Mouse (Mus musculus): ENCODE data around the gene Elovl6. TPM values are rescaled to one million over a fixed set of nuclear protein-coding genes. Genes with fewer than 3 reads are reported as not detected.

The Elovl6 gene
- polyA plus RNA-seq, 1 experiment from 2014 or later: 14.0 TPM

DNA sequence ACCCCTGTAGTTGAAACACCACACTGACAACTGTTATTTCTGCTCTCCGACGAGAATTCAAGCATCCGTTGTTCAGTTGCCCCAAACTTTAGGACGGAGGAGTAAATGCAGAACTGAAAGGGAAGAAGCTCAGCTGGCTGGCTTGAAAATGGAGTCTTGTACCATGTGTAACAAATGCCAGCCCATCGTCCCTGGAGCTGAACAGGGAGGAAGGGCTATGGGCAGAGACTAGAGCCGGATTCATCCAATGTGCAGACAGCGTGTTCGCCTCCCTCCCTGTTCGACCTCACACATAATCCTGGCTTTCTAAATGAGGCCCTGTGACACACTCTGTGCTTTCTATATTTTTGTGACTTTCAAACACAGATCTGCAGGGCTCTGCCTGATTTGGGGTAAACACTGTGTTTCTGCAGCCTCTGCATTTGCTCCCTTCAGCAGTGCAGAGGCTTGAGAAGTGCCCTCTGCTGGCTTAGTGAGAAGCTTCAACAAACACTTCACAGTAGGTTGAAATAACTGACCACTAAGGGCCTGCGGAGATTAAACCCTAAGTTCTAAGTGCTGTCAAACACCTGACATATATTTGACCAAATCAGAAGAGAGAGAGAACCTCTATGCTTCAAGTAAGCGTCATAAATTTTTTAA is 102.2 kb downstream of the Elovl6 start:
- H3K9ac ChIP-seq: no peak overlapping the region
- no peak overlapping the region for H3K4me2 ChIP-seq
- 79% methylated on average over 11 of the region's 11 CpGs for WGBS
- no peak overlapping the region for H3K4me3 ChIP-seq
- no peak for ATAC-seq (ENCODE audit: borderline replicate concordance, extremely low read depth, low FRiP score, low TSS enrichment)
- H3K9me3 ChIP-seq: no peaks in the 10 kb centered on the region
- no peaks in the 10 kb centered on the region for H3K36me3 ChIP-seq
- no peak overlapping the region for H3K27ac ChIP-seq
- H3K4me1 ChIP-seq: no peaks in the 10 kb centered on the region
- peaks cover 7% of the 10 kb centered on the region; the same call in 1 of the 2 replicates for H3K27me3 ChIP-seq

DNA sequence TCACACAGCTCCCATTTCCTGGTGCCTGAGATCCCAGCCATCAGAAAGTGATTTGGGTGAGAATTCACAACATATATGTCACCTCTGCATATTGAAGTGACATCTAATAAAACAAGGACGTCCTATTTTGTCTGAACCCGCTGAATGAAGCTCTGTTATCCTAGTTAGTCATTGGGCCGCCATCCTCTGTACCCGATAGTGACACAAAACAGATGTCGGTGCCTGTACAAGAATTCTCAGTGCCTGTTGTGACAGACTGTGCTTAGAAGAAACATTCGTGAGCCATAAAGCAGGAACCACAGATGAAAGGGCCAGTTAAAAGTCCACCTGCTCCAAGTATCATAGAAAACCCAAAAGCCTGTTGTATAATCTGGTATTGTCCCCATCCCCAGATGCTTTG is 105.3 kb downstream of the Elovl6 start:
- H3K4me3 ChIP-seq: no peak overlapping the region
- no peak for ATAC-seq (ENCODE audit: borderline replicate concordance, extremely low read depth, low FRiP score, low TSS enrichment)

GRCm38 (mm10) chr3:129639701-129640100 is 107.5 kb downstream of the Elovl6 start:
- Histone ChIP-seq H3K9ac (no peak overlapping the region), H3K36me3 (no peaks in the 10 kb centered on the region), H3K27me3 (peaks cover 16% of the 10 kb centered on the region; the same call in 1 of the 2 replicates), H3K27ac (no peak overlapping the region), H3K9me3 (no peaks in the 10 kb centered on the region), H3K4me1 (peaks cover 7% of the 10 kb centered on the region), H3K4me3 (no peak overlapping the region), H3K4me2 (no peak overlapping the region)
- 37% methylated on average over 5 of the region's 5 CpGs for WGBS
- no peak for ATAC-seq (ENCODE audit: borderline replicate concordance, extremely low read depth, low FRiP score, low TSS enrichment)

More for the DNA sequence above, 105.3 kb downstream of the Elovl6 start:
- Histone ChIP-seq H3K4me1 (peaks cover 7% of the 10 kb centered on the region), H3K9ac (no peak overlapping the region), H3K9me3 (no peaks in the 10 kb centered on the region), H3K27ac (no peak overlapping the region), H3K27me3 (peaks cover 19% of the 10 kb centered on the region; the same call in 1 of the 2 replicates), H3K4me2 (no peak overlapping the region), H3K36me3 (no peaks in the 10 kb centered on the region)
- 64% methylated on average over 6 of the region's 6 CpGs for WGBS

DNA sequence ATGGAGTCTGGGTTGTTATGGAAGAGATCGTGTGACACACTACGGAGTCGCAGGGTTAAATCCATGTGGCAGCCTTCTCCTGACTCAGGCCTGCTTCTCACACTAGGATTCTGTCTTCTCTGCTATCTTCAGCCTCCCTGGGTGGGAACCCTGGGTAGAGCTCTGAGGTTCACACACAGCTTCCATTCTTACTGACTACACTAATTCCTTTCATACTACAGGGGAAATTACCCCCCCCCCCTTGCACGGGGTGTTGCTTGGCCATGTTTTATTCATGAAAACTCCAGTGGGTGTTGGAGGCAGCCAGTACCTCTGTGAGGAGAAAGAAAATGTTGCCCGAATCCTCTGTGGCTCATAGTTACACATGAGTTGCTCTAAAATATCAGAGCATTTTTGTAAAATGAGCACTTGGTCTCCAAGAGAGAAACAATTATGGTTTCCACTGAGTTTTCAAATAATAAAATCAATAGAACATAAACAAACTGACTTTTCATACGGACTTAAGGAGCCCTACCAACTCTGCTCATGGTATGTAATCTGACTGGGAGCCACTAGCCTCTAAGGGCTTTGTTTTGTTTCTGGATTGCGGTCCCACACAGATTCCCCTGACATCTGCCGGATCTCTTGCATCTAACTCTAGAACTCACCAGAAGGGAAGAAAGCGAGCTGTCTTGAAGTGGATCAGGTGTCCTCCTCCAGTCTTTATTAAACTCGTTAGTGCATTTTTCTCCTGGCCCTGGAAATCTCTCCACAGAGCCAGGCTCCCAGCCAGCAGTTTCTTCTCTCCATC is 108.3 kb downstream of the Elovl6 start:
- Histone ChIP-seq H3K9me3 (no peaks in the 10 kb centered on the region), H3K4me2 (no peak overlapping the region), H3K9ac (no peak overlapping the region), H3K4me3 (no peak overlapping the region), H3K36me3 (no peaks in the 10 kb centered on the region), H3K4me1 (peaks cover 7% of the 10 kb centered on the region), H3K27ac (no peak overlapping the region), H3K27me3 (peaks cover 16% of the 10 kb centered on the region; the same call in 1 of the 2 replicates)
- WGBS: 69% methylated on average over 10 of the region's 10 CpGs
- ATAC-seq (ENCODE audit: borderline replicate concordance, extremely low read depth, low FRiP score, low TSS enrichment): no peak

DNA sequence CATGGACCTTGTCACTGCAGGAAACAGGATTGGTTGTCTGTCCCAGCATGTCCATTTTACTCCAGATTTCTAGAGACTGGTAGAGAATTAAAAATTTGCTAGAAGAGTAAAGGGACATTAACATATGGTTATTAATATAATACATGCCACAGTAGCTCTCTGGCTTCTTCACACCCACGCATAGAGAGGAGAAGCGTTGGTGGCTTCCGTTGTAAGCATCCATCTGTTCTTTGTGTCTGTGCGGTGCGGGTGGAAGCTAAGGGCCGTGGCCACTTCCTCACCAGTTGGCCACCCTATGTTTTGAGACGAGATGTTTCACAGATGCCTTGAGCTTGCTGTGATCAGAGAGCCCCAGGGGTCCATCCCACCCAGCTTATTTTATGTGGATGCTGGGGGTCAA is 109.5 kb downstream of the Elovl6 start:
- no peaks in the 10 kb centered on the region for H3K36me3 ChIP-seq
- peaks cover 18% of the 10 kb centered on the region for H3K4me1 ChIP-seq
- ATAC-seq (ENCODE audit: borderline replicate concordance, extremely low read depth, low FRiP score, low TSS enrichment): no peak
- peaks cover 16% of the 10 kb centered on the region; the same call in 1 of the 2 replicates for H3K27me3 ChIP-seq
- no peak overlapping the region for H3K4me3 ChIP-seq
- H3K9me3 ChIP-seq: no peaks in the 10 kb centered on the region
- no peak overlapping the region for H3K9ac ChIP-seq
- 90% methylated on average over 7 of the region's 7 CpGs for WGBS
- H3K4me2 ChIP-seq: no peak overlapping the region
- no peak overlapping the region for H3K27ac ChIP-seq

- ATAC-seq (ENCODE audit: borderline replicate concordance, extremely low read depth, low FRiP score, low TSS enrichment): peak; percentile 91
- H3K4me1 ChIP-seq: peaks cover 33% of the 10 kb centered on the region
- WGBS: 29% methylated on average over 3 of the region's 3 CpGs
- peak overlapping the region; percentile 65 for H3K27ac ChIP-seq
- H3K9me3 ChIP-seq: no peaks in the 10 kb centered on the region
- H3K4me2 ChIP-seq: no peak overlapping the region
- peaks cover 12% of the 10 kb centered on the region; the same call in 1 of the 2 replicates for H3K27me3 ChIP-seq
- no peak overlapping the region for H3K4me3 ChIP-seq
- no peaks in the 10 kb centered on the region for H3K36me3 ChIP-seq
- no peak overlapping the region for H3K9ac ChIP-seq
These were observed 113.3 kb downstream of the Elovl6 start for GRCm38 (mm10) chr3:129645409-129645808.

DNA sequence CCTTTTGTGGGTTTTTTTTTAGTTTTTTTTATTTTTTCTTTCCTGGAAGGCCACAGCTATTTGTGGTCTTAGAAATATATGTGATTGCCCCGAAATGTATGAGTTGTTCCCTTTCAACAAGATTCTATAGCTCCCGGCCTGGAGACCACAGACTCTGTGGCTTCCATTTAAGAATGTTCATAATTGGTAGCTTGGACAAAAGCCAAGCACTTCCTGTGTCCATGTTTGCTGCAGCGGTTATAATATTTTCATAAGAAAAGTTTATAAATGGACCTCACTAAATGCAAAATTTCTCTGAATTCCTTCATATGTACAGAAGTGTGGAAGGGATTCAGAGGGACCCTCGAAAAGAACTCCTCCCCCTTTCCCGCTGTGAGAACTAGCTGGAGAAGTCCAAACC is 114.6 kb downstream of the Elovl6 start:
- H3K27ac ChIP-seq: no peak overlapping the region
- WGBS: 40% methylated on average over 5 of the region's 5 CpGs
- H3K36me3 ChIP-seq: no peaks in the 10 kb centered on the region
- no peak overlapping the region for H3K4me3 ChIP-seq
- H3K27me3 ChIP-seq: peaks cover 5% of the 10 kb centered on the region; the same call in 1 of the 2 replicates
- H3K4me2 ChIP-seq: no peak overlapping the region
- no peaks in the 10 kb centered on the region for H3K9me3 ChIP-seq
- H3K4me1 ChIP-seq: peaks cover 30% of the 10 kb centered on the region
- ATAC-seq (ENCODE audit: borderline replicate concordance, extremely low read depth, low FRiP score, low TSS enrichment): no peak
- H3K9ac ChIP-seq: no peak overlapping the region

DNA sequence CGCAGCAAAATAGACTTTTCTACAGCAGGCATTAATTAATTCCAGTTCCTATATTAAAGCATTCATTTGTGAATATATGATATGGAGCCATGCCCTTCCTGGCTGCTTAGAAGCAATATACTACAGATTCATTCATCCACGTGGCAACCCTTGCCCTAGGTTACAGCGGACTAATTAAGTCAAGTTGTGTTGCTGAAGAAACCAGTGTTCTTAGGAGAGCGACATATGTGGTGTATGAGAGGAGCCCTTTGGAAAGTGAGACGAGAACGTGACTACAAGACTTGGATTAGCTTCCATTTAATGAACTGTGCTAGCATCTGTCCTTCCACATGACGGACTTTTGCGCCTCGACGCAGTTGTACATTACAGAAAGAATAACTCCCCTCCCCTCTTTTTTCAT is 115.2 kb downstream of the Elovl6 start:
- H3K27ac ChIP-seq: no peak overlapping the region
- no peaks in the 10 kb centered on the region for H3K9me3 ChIP-seq
- H3K9ac ChIP-seq: no peak overlapping the region
- H3K27me3 ChIP-seq: no peaks in the 10 kb centered on the region
- H3K4me3 ChIP-seq: no peak overlapping the region
- H3K4me1 ChIP-seq: peaks cover 30% of the 10 kb centered on the region
- no peak overlapping the region for H3K4me2 ChIP-seq
- no peaks in the 10 kb centered on the region for H3K36me3 ChIP-seq
- no peak for ATAC-seq (ENCODE audit: borderline replicate concordance, extremely low read depth, low FRiP score, low TSS enrichment)
- WGBS: 82% methylated on average over 10 of the region's 10 CpGs

GRCm38 (mm10) chr3:129648598-129648997 is 116.4 kb downstream of the Elovl6 start:
- Histone ChIP-seq H3K27ac (no peak overlapping the region), H3K9ac (no peak overlapping the region), H3K36me3 (no peaks in the 10 kb centered on the region), H3K27me3 (no peaks in the 10 kb centered on the region), H3K4me1 (peaks cover 30% of the 10 kb centered on the region), H3K9me3 (no peaks in the 10 kb centered on the region), H3K4me3 (no peak overlapping the region), H3K4me2 (no peak overlapping the region)
- 73% methylated on average over 5 of the region's 5 CpGs for WGBS
- no peak for ATAC-seq (ENCODE audit: borderline replicate concordance, extremely low read depth, low FRiP score, low TSS enrichment)

- no peaks in the 10 kb centered on the region for H3K36me3 ChIP-seq
- no peak for ATAC-seq (ENCODE audit: borderline replicate concordance, extremely low read depth, low FRiP score, low TSS enrichment)
- H3K27ac ChIP-seq: no peak overlapping the region
- no peak overlapping the region for H3K9ac ChIP-seq
- H3K4me1 ChIP-seq: peaks cover 30% of the 10 kb centered on the region
- no peaks in the 10 kb centered on the region for H3K27me3 ChIP-seq
- WGBS: 74% methylated on average over 8 of the region's 8 CpGs
- no peak overlapping the region for H3K4me3 ChIP-seq
- no peak overlapping the region for H3K4me2 ChIP-seq
- H3K9me3 ChIP-seq: no peaks in the 10 kb centered on the region
These were observed 117.6 kb downstream of the Elovl6 start for GRCm38 (mm10) chr3:129649586-129650292.

DNA sequence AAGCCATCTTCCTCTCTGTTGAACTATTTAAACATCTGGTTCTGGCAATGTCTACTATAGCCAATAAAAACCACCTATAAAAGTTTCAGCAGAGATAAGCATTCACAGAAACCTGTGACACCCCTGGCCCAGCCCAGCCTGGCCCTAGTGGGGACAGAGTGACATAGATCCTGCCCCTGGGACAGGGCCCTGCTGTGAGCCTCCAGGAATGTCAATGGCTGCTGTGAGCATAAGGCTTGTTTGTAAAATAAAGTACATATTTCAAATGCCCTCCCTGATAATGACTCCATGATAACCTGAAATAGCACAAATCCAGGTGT is 118.1 kb downstream of the Elovl6 start:
- no peak overlapping the region for H3K4me3 ChIP-seq
- no peak overlapping the region for H3K9ac ChIP-seq
- H3K27me3 ChIP-seq: no peaks in the 10 kb centered on the region
- no peak for ATAC-seq (ENCODE audit: borderline replicate concordance, extremely low read depth, low FRiP score, low TSS enrichment)
- H3K9me3 ChIP-seq: no peaks in the 10 kb centered on the region
- H3K4me2 ChIP-seq: no peak overlapping the region
- peaks cover 30% of the 10 kb centered on the region for H3K4me1 ChIP-seq
- H3K27ac ChIP-seq: no peak overlapping the region
- no peaks in the 10 kb centered on the region for H3K36me3 ChIP-seq

- H3K27ac ChIP-seq: no peak overlapping the region
- 51% methylated on average over 1 of the region's 1 CpGs for WGBS
- no peak for ATAC-seq (ENCODE audit: borderline replicate concordance, extremely low read depth, low FRiP score, low TSS enrichment)
- no peak overlapping the region for H3K4me2 ChIP-seq
- no peak overlapping the region for H3K9ac ChIP-seq
- no peaks in the 10 kb centered on the region for H3K27me3 ChIP-seq
- no peak overlapping the region for H3K4me3 ChIP-seq
- H3K9me3 ChIP-seq: no peaks in the 10 kb centered on the region
- peaks cover 26% of the 10 kb centered on the region for H3K4me1 ChIP-seq
- H3K36me3 ChIP-seq: no peaks in the 10 kb centered on the region
These were observed 118.8 kb downstream of the Elovl6 start for GRCm38 (mm10) chr3:129650931-129651330.

Measured in lung, embryonic 15.5 days (tissue).